Mouse (Mus musculus): ENCODE measurements around the gene Reln.

GRCm38 (mm10) chr5:22255346-22255745 is 89.2 kb downstream of the Reln start:
- TF ChIP-seq POLR2A (IDR thresholded peaks at IDR 0.05; ENCODE audit: insufficient read length, low read depth), result no peak
- TF ChIP-seq E2F4 (IDR thresholded peaks at IDR 0.05; ENCODE audit: insufficient read depth), result no peak
- no peak for TF ChIP-seq MYOG (IDR thresholded peaks at IDR 0.05; ENCODE audit: control insufficient read depth in 1 of 3, insufficient read depth in 1 of 3, insufficient read length in 2 of 3, low read depth in 2 of 3)
